Mouse (Mus musculus) heart, postnatal 10 days (tissue): ENCODE data around the gene 4921511M17Rik. TPM values are rescaled to one million over a fixed set of nuclear protein-coding genes. Genes with fewer than 3 reads are reported as not detected.
"Not testable (repeated sequence)": the region's sequence is repeated elsewhere in the genome, so short reads cannot be mapped to it uniquely, and the experiment has no call there.

Experiments
- DNase-seq, 2 experiments: peaks; one replicate each; pipeline ENCODE4 v3.0.0; 2021
- intact Hi-C: fragments of 180-260 bp; cut with DNase I; formaldehyde crosslinking; loops from one replicate; pipeline ENCODE4 v1.15.1; 2025
- total RNA-seq, 2 experiments: library from RNA; stranded (reverse); gene quantifications; 2 replicates each; pipeline ENCODE4 v1.2.3; 2021

Gene 4921511M17Rik
- total RNA-seq, result not detected

GRCm38 (mm10) chrX:154033727-154034126 lies at the start of gene 4921511M17Rik:
Gene 4921511M17Rik (minus strand): TSS chrX:154033827.
- intact Hi-C loops, DNase-seq: not testable (repeated sequence)

GRCm38 (mm10) chrX:154054939-154055338 lies 21.3 kb upstream of the 4921511M17Rik start, which contains the start of gene Gm10057:
Gene Gm10057 (minus strand): TSS chrX:154055039.
- DNase-seq, intact Hi-C loops: not testable (repeated sequence)

DNA sequence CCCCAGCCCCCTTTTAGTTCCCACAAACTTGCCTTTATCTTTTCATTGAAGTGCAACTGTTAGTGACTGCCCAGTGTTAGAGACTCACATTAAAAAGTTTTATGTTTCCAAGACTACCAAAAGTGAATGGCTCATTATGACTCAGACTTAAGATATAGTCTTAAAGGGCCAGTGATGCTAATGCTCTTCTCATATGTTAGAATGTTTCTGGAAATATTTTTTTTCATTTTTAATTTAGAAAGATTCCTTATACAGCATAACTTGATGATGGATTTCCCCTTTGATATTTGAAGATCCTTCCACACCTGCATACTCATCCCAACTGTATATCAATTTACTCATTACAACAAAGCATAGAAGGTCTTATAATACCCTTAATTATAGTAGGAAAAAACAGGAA lies 21.1 kb downstream of the 4921511M17Rik start, which contains the start of gene Samt1:
Gene Samt1, minus strand, starts transcription at position 101 of the 400 bp plus-strand sequence.
- intact Hi-C loops, DNase-seq: not testable (repeated sequence)

- intact Hi-C loops, DNase-seq: not testable (repeated sequence)
Observed at GRCm38 (mm10) chrX:153976914-153977313, 56.7 kb downstream of the 4921511M17Rik start.

DNA sequence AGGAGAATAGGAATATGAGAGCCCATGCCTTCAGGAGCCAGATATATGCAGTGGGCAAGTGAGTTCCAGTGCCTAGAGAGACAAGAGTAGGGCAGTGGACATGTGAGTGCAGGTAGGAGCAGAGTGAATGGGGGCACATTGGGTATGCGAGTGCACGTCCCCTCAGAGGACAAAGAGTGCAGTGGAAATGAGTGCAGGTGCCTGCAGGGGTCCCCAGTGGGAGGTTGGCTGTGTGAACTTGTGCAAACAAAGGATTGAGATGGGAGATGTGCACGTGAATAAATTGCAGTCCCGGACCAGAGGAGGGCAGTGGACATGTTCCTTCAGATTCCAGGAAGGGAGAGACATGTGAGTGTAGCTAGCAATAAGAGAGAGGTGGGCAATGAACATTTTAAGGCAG lies 57.2 kb downstream of the 4921511M17Rik start:
- intact Hi-C loops, DNase-seq: not testable (repeated sequence)

GRCm38 (mm10) chrX:153974450-153974849 lies 59.2 kb downstream of the 4921511M17Rik start:
- DNase-seq, result peak in 1 of 2 experiments; percentile 0
- intact Hi-C loops, result no loop called here

Other genes starting within 250 kb of the 4921511M17Rik start
- gene Spin2c, start 201.6 kb downstream of the 4921511M17Rik start, total RNA-seq, result under 1 TPM; 0.53 to 0.72 TPM
- gene Samt1, start 21.2 kb downstream of the 4921511M17Rik start, total RNA-seq, result not detected
- gene Gm10057, start 21.2 kb upstream of the 4921511M17Rik start, total RNA-seq, result not detected
- gene Gm15140, start 86.9 kb upstream of the 4921511M17Rik start, total RNA-seq, result not detected